Mouse (Mus musculus): ENCODE data around the gene Crocc.

DNA sequence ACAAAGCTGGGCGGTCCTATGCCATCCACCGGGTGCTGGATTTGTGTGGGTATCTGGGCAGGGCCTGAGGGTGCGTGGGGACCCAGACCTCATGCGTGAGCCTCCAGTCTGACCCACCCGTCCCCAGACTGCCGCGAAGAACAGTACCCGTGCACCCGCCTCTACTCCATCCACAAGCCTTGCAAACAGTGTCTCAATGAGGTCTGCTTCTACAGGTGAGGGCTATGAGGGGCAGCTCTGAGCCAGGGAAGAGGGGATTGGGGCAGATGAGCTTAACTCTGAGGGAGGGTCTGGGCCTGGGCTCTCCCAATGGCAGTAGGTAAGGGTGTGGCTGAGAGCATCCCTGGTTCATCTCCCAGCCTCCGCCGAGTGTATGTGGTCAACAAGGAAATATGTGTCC is 45.5 kb downstream of the Crocc start:
- TF ChIP-seq CTCF (IDR thresholded peaks at IDR 0.05; ENCODE audit: low read depth) (no peak), EP300 (optimal IDR thresholded peaks at IDR 0.05) (no peak)

All from stomach, postnatal 0 days (tissue).